Mouse (Mus musculus) forebrain, embryonic 13.5 days (tissue): ENCODE measurements at regions not wholly inside any gene's neighbourhood (a gene's known extent, or its start where the extent isn't known, plus 50 kb on each side); places are given as distances from the start of the nearest gene placed in this dataset.

Source experiments
- ATAC-seq: fragments of 200-750 bp; cut with Nextera tagmentation; 2 replicates; pipeline ENCODE4 v1.8.0; 2017
- H3K27ac ChIP-seq: fragments of 300-500 bp; sonication (generic); 2 replicates; pipeline ENCODE4 v1.5.1; 2015; ENCODE audit warnings: inconsistent platforms, mild to moderate bottlenecking, moderate library complexity
- H3K27me3 ChIP-seq: fragments of 300-500 bp; sonication (generic); 2 replicates; pipeline ENCODE4 v1.6.1; 2015; ENCODE audit warnings: mild to moderate bottlenecking, inconsistent platforms
- H3K36me3 ChIP-seq: fragments of 300-500 bp; sonication (generic); 2 replicates; pipeline ENCODE4 v1.6.1; 2015; ENCODE audit warnings: mild to moderate bottlenecking, inconsistent platforms; ENCODE audit not compliant: poor library complexity, severe bottlenecking
- H3K4me1 ChIP-seq: fragments of 300-500 bp; sonication (generic); 2 replicates; pipeline ENCODE4 v1.6.1; 2015; ENCODE audit warnings: inconsistent platforms
- H3K4me2 ChIP-seq: fragments of 300-500 bp; sonication (generic); 2 replicates; pipeline ENCODE4 v1.6.1; 2015; ENCODE audit warnings: inconsistent platforms, mild to moderate bottlenecking, moderate library complexity
- H3K4me3 ChIP-seq: fragments of 300-500 bp; sonication (generic); 2 replicates; pipeline ENCODE4 v1.5.1; 2015; ENCODE audit warnings: mild to moderate bottlenecking, inconsistent platforms
- H3K9ac ChIP-seq: fragments of 300-500 bp; sonication (generic); 2 replicates; pipeline ENCODE4 v1.6.1; 2015; ENCODE audit warnings: mild to moderate bottlenecking, inconsistent platforms
- H3K9me3 ChIP-seq: fragments of 300-500 bp; sonication (generic); replicated peaks from 2 replicates; pipeline ENCODE4 v1.6.1; 2016; ENCODE audit warnings: inconsistent platforms
- WGBS: fragments of 180-500 bp; shearing (Covaris S2); methylation state at CpG from one replicate; pipeline ENCODE4 v1.1.7; 2015; 5-methylcytosine and 5-hydroxymethylcytosine counted together

DNA sequence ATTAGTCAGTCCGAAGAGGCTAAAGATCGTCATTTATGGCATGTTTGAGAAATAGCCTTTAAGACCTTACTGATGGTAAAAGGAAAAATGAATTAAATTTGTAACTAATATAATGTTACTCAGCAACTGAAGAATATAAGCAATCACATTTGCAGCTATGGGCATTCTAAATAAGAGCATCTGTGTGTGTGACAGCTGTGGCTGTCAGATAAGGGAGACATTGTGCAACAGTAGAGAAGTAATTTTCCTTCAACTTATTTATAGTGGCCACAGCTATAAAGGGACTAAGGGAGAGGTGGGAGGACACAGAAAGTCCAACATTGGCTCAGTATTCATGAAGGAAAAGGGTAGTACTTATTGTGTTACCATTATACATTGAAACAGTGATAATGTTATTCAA lies 591.8 kb upstream of the Fat1 start:
- no peaks in the 10 kb centered on the region for H3K4me1 ChIP-seq
- no peak overlapping the region for H3K4me2 ChIP-seq
- 92% methylated on average over 2 of the region's 2 CpGs for WGBS
- no peak overlapping the region for H3K4me3 ChIP-seq
- no peak overlapping the region for H3K27ac ChIP-seq
- H3K36me3 ChIP-seq = no peaks in the 10 kb centered on the region
- no peak overlapping the region for H3K9ac ChIP-seq
- ATAC-seq = no peak
- H3K27me3 ChIP-seq = no peaks in the 10 kb centered on the region
- H3K9me3 ChIP-seq = no peaks in the 10 kb centered on the region

DNA sequence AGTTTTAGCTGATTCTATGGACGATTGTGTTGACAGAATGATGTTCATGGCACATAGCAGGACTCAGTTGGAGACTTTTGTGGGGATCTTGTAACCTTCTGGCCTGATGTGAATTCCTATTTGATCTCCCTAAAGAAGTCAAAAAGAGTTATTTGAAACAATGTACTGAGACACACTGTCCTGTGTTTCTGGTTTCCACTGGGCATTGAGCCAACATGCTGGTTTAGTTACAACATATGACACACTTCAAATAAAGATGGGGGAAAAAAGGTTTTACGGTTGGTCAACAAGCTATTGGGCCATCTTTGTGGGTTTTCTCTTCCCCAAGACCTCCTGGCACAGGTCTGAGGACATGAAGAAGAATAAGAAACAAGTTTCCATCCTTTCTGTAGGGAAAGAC lies 591.3 kb upstream of the Fat1 start:
- ATAC-seq = no peak
- WGBS = 62% methylated on average over 2 of the region's 2 CpGs
- H3K9me3 ChIP-seq = no peaks in the 10 kb centered on the region

DNA sequence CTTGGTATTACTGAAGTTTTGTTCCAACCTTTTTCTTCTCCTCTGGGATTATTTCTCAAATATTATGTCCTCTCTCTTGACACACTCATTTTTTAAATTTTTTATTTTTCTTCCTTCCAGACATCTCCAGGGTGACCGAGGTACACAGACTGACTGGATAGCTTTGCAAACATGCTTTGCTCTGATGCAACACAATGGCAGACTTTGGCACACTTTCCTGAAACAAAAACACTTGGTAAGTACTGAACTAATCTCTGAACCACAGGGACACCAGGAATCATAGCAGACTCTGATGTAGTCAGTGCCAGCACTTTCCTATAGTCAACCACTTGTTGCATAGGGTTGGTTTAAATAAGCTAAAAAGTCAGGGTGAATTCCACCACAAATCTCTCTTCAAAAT lies 587.8 kb upstream of the Fat1 start:
- Histone ChIP-seq H3K4me2 (no peak overlapping the region), H3K36me3 (no peaks in the 10 kb centered on the region), H3K27ac (no peak overlapping the region), H3K27me3 (no peaks in the 10 kb centered on the region), H3K9ac (no peak overlapping the region), H3K4me3 (no peak overlapping the region), H3K4me1 (no peaks in the 10 kb centered on the region), H3K9me3 (no peaks in the 10 kb centered on the region)
- 83% methylated on average over 1 of the region's 1 CpGs for WGBS
- no peak for ATAC-seq

More for the DNA sequence above, 591.3 kb upstream of the Fat1 start:
- Histone ChIP-seq H3K4me1 (no peaks in the 10 kb centered on the region), H3K9ac (no peak overlapping the region), H3K27ac (no peak overlapping the region), H3K4me2 (no peak overlapping the region), H3K36me3 (no peaks in the 10 kb centered on the region), H3K27me3 (no peaks in the 10 kb centered on the region), H3K4me3 (no peak overlapping the region)

DNA sequence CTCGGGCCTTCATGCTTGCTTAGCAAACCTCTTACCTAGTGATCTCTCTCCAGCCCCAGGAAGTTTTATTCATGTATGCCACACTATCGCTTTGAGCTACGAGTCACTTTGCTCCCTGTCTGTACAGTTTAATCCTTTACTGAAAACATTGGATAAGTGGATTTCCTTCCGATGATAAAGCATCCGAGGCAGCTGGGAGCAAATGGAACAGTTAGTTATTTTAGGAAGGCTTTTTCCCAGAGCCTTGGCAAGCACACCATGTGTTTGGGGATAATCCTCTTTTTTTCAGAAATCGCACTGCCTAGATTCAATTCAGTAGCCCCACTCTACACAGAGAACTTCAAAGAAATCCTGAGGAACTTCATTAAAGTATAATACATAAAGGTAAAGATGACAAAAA lies 561.3 kb upstream of the Fat1 start:
- WGBS = 25% methylated on average over 6 of the region's 6 CpGs
- H3K27ac ChIP-seq = no peak overlapping the region
- no peak overlapping the region for H3K9ac ChIP-seq
- no peak overlapping the region for H3K4me2 ChIP-seq
- no peak for ATAC-seq
- H3K4me1 ChIP-seq = peaks cover 7% of the 10 kb centered on the region; the same call in 1 of the 2 replicates
- no peaks in the 10 kb centered on the region for H3K9me3 ChIP-seq
- no peaks in the 10 kb centered on the region for H3K27me3 ChIP-seq
- no peaks in the 10 kb centered on the region for H3K36me3 ChIP-seq
- no peak overlapping the region for H3K4me3 ChIP-seq

DNA sequence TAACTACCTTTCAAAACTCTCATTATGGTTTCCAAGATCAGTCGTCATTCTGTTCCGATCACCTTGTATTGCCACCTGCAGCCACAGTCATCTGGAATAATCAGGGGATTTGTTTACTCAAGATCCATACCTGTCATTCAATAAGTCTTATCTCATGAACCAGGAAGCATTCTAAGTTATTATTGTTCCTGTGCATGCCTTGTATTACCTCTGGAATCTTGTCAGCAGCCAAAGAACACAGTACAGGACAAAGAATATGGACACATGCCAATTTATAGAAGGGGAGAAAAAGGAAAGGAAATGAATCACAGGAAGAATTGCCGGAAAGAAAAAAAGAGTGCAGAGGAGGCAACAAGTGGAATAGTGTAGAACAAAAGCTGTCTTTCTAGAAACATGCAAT lies 557.5 kb upstream of the Fat1 start:
- H3K9ac ChIP-seq = no peak overlapping the region
- no peak overlapping the region for H3K27ac ChIP-seq
- H3K9me3 ChIP-seq = no peaks in the 10 kb centered on the region
- peaks cover 7% of the 10 kb centered on the region; the same call in 1 of the 2 replicates for H3K4me1 ChIP-seq
- no peaks in the 10 kb centered on the region for H3K36me3 ChIP-seq
- H3K4me2 ChIP-seq = no peak overlapping the region
- H3K27me3 ChIP-seq = no peaks in the 10 kb centered on the region
- ATAC-seq = no peak
- WGBS = 49% methylated on average over 3 of the region's 3 CpGs
- no peak overlapping the region for H3K4me3 ChIP-seq

DNA sequence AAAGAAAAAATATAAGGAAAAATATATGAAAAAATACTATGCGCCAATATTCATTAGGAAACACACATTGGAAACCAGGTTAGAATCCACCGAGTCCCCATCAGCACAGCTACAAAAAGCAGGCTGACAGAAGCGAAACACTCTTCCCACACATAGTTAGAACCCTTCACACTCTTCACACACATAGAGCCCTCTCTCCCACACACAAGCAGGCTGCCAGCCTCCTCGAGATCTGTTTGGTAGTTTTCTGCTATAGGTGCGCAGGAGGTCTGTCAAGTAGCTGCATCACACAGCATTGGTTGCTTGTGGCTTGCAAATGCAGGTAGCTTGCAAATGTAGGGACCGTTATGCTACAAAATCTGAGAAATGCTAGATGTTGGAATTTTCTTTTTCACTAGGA lies 526.8 kb upstream of the Fat1 start:
- Histone ChIP-seq H3K9me3 (peaks cover 7% of the 10 kb centered on the region; the same call in 1 of the 2 replicates), H3K9ac (no peak overlapping the region), H3K36me3 (no peaks in the 10 kb centered on the region), H3K4me3 (no peak overlapping the region), H3K27ac (no peak overlapping the region), H3K4me2 (no peak overlapping the region), H3K27me3 (no peaks in the 10 kb centered on the region), H3K4me1 (no peaks in the 10 kb centered on the region)
- WGBS = 94% methylated on average over 6 of the region's 6 CpGs
- ATAC-seq = no peak

DNA sequence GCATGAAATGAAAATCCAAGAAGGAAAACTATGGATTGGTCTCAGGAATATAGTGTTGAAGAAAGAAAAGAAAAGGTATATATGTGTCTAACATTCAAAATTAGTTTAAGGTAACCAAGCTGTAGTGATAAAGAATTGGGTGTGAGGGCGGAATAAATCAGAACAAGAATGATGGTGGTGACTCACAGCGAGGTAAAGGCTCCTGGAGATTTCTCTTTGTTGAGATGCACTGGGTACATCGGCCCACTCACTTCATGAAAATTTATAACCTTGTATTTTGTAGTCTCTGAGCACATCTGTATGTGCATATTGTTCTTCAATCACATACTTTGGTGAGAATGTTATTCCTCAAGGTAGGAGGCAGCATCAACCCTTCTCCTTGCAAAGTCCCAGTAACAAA lies 525.0 kb upstream of the Fat1 start:
- WGBS = 96% methylated on average over 3 of the region's 3 CpGs

DNA sequence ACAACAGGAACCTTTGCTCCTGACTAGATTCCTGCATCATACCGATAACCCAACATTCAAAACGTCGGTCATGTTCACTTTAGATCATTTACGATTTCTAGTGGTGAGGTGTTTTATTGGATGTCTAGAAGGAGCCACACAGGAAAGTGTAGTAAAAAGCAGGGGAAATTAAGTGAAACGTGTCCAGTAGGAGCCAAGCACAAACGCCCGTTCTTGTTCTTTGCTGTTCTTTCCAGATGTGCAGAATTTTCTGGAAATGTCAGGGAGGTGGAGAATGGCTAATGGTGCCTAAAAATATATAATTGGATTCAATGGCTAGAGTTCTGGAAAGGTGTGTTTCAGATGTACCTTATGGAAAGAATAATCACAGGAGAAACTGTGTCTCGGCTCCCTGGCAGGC lies 517.2 kb upstream of the Fat1 start:
- H3K36me3 ChIP-seq = no peaks in the 10 kb centered on the region
- 95% methylated on average over 8 of the region's 8 CpGs for WGBS
- no peaks in the 10 kb centered on the region for H3K27me3 ChIP-seq
- H3K9me3 ChIP-seq = no peaks in the 10 kb centered on the region
- H3K4me2 ChIP-seq = no peak overlapping the region
- no peak overlapping the region for H3K9ac ChIP-seq
- no peak overlapping the region for H3K4me3 ChIP-seq
- no peak for ATAC-seq
- H3K27ac ChIP-seq = no peak overlapping the region
- no peaks in the 10 kb centered on the region for H3K4me1 ChIP-seq

More for the DNA sequence above, 525.0 kb upstream of the Fat1 start:
- H3K4me1 ChIP-seq = no peaks in the 10 kb centered on the region
- H3K4me2 ChIP-seq = no peak overlapping the region
- H3K27ac ChIP-seq = no peak overlapping the region
- no peak for ATAC-seq
- peaks cover 1% of the 10 kb centered on the region; the same call in 1 of the 2 replicates for H3K9me3 ChIP-seq
- no peaks in the 10 kb centered on the region for H3K27me3 ChIP-seq
- H3K9ac ChIP-seq = no peak overlapping the region
- H3K36me3 ChIP-seq = no peaks in the 10 kb centered on the region
- H3K4me3 ChIP-seq = no peak overlapping the region

DNA sequence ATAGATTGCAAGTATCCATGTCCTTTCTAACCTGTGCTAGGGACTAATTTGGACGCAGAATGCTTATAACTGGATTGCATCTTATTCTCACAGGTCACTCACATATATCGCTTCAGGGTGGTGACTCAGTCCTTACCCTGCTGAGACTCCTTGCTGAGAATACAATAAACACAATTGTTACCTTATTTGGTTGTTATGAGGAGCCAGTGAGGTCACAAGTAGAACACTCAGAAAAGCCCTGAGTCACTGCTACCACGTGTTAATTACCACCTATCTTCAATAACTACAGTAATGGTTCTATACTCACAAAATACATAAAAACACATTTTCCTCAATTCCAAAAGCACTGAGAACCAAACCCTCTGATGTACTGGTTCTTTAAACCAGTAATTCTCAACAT lies 479.8 kb upstream of the Fat1 start:
- Histone ChIP-seq H3K4me2 (no peak overlapping the region), H3K4me3 (no peak overlapping the region), H3K27me3 (no peaks in the 10 kb centered on the region), H3K4me1 (no peaks in the 10 kb centered on the region), H3K9ac (no peak overlapping the region), H3K27ac (no peak overlapping the region), H3K9me3 (no peaks in the 10 kb centered on the region), H3K36me3 (no peaks in the 10 kb centered on the region)
- 72% methylated on average over 3 of the region's 3 CpGs for WGBS
- no peak for ATAC-seq

DNA sequence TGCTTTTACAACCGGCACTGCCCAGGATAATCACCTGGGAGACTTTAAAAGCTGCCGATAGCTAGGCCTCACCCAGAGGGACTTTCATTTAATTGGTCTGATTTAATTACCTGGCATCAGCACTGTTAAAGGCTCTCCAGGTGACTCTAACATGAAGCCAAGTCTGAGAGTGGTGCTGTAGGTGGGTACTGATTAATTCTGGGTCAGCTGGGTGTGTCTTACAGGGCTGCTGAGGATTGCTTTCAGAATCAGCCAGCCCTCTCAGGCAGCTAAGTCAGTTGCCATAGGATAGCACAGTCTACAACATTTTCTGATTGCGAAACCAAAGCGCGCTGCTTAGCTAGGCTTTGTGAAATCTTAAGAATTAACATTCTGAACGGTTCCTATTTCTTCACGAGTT lies 478.9 kb upstream of the Fat1 start:
- no peaks in the 10 kb centered on the region for H3K27me3 ChIP-seq
- H3K9me3 ChIP-seq = no peaks in the 10 kb centered on the region
- no peaks in the 10 kb centered on the region for H3K36me3 ChIP-seq
- H3K4me1 ChIP-seq = no peaks in the 10 kb centered on the region
- H3K4me3 ChIP-seq = no peak overlapping the region
- no peak overlapping the region for H3K27ac ChIP-seq
- no peak overlapping the region for H3K9ac ChIP-seq
- ATAC-seq = no peak
- 78% methylated on average over 7 of the region's 7 CpGs for WGBS
- H3K4me2 ChIP-seq = no peak overlapping the region

DNA sequence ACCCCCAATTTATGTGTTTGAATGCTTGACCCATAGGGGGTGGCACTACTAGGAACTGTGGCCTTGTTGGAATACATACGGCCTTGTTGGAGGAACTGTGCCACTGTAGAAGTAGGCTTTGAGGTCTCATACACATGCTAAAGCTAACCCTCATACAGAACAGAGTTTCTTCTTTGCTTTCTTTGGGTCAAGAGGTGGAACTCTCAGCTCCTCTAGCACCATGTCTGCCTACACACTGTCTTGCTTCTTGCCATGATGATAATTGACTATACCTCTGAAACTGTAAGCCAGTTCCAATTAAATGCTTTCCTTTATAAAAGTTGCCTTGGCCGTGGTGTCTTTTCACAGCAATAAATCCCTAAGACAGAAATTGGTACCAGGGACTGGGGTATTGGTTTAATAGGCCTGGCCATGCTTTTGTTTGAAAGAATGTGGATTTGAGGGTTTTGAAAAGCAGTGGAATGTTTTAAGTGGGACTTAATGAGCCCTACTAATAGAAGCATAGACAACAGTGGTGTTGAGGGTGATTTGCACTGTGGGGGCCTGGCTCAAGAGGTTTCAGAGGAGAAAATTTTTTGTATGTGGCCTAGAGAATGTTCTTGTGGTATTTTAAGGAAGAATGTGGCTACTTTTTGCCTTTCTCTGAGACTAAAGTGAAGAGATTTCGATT lies 468.7 kb upstream of the Fat1 start:
- H3K4me2 ChIP-seq = no peak overlapping the region
- no peak overlapping the region for H3K27ac ChIP-seq
- no peak overlapping the region for H3K9ac ChIP-seq
- no peak overlapping the region for H3K4me3 ChIP-seq
- H3K9me3 ChIP-seq = no peaks in the 10 kb centered on the region
- WGBS = 8% methylated on average over 3 of the region's 3 CpGs
- H3K4me1 ChIP-seq = 0 out of 2 replicates have a peak, but pooled peaks cover 6% of the 10 kb centered on the region
- peak; percentile 71; the same call in 1 of the 2 replicates for ATAC-seq
- H3K27me3 ChIP-seq = no peaks in the 10 kb centered on the region
- H3K36me3 ChIP-seq = no peaks in the 10 kb centered on the region

DNA sequence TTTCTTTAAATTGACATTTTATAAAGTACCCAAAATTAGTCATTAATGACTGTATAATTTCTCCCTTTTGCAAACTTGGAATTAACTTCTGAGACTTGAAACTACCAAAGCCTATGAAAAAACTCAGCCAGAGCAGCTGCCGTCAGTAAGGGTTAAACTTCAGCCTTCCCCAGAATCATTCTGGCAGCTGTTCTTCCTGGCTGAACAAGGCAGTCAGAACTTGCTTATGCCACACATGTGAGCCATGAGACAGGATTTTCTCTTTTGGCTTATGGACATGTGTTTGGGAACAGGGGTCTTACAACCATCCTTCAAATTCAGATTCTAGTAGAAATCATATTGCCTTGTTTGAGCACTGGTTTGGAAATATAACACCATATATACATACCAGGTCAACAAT lies 422.4 kb upstream of the Fat1 start:
- ATAC-seq = no peak
- Histone ChIP-seq H3K27ac (no peak overlapping the region), H3K4me2 (no peak overlapping the region), H3K27me3 (no peaks in the 10 kb centered on the region), H3K9me3 (no peaks in the 10 kb centered on the region), H3K36me3 (no peaks in the 10 kb centered on the region), H3K4me3 (no peak overlapping the region), H3K4me1 (no peaks in the 10 kb centered on the region), H3K9ac (no peak overlapping the region)
- 90% methylated on average over 1 of the region's 1 CpGs for WGBS

DNA sequence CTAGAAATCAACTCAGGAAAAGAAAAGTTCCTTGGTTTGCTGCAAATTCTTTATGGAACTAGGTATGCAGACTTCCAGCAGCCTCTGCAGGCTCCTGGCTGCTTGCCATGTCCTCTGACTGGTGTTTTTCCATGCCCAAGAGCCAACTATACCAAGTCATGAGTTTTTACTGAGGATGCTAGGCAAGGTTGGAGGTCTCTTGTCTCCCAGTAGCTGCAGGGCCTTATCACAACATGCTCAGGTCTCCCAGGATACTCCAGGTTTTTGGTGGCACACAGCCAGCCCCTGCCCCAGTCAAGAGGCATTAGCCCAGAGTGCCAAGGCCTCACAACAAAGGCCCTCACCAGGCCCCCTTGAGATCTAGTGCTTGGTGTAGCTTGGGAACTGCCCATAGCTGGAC lies 409.3 kb upstream of the Fat1 start:
- Histone ChIP-seq H3K9ac (no peak overlapping the region), H3K4me1 (no peaks in the 10 kb centered on the region), H3K27me3 (no peaks in the 10 kb centered on the region), H3K27ac (no peak overlapping the region), H3K4me3 (no peak overlapping the region), H3K9me3 (no peaks in the 10 kb centered on the region), H3K4me2 (no peak overlapping the region), H3K36me3 (no peaks in the 10 kb centered on the region)
- no peak for ATAC-seq
